Mouse (Mus musculus) heart, adult 2 months (tissue): ENCODE measurements around the gene 6330409D20Rik.

Experiments used
- CTCF ChIP-seq: fragments of 200-600 bp; IDR thresholded peaks from 2 replicates; pipeline ENCODE4 v1.8.1; 2022; ENCODE audit warnings: antibody characterized with exemption, mild to moderate bottlenecking, moderate library complexity
- EP300 ChIP-seq: fragments of 200-500 bp; IDR thresholded peaks from 2 replicates; pipeline ENCODE4 v1.6.1; 2011; ENCODE audit warnings: low read depth, low read length, control low read depth; ENCODE audit not compliant: insufficient read depth
- POLR2A ChIP-seq: fragments of 200-500 bp; IDR thresholded peaks from 2 replicates; pipeline ENCODE4 v1.6.1; 2011; ENCODE audit warnings: mild to moderate bottlenecking, low read depth, low read length, control low read depth; ENCODE audit not compliant: insufficient read depth

DNA sequence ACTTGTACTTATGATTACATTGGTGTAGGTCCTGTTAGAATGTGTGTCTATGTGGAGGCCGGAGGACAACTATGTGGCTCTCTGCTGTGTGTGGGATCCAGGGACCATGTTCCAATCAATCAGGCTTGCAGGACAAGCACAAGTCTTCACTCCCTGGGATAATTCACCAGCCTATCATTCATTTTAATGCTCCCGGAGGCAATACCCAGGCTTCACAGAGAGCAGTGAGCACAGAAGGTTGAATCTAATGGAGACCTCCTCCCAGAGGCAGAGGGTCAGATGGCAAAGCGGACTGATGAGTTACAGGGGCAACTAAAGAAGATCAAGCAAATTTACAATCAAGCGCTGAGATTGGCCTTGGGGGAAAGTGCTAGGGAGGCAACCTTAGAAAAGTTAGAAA, 11.3 kb downstream of the 6330409D20Rik start:
- TF ChIP-seq CTCF (no peak), POLR2A (no peak), EP300 (no peak)
